Mouse (Mus musculus) midbrain, embryonic 13.5 days (tissue): Measurements from ENCODE around the gene Gramd1c. TPM values are rescaled to one million over a fixed set of nuclear protein-coding genes. Genes with fewer than 3 reads are reported as not detected.

Experiments
- ATAC-seq: fragments of 200-750 bp; cut with Nextera tagmentation; 2 replicates; pipeline ENCODE4 v1.8.0; 2017; ENCODE audit warnings: mild to moderate bottlenecking, moderate TSS enrichment, moderate library complexity
- H3K27ac ChIP-seq: fragments of 300-500 bp; sonication (generic); 2 replicates; pipeline ENCODE4 v1.5.1; 2015; ENCODE audit warnings: inconsistent platforms, mild to moderate bottlenecking, moderate library complexity
- H3K27me3 ChIP-seq: fragments of 300-500 bp; sonication (generic); 2 replicates; pipeline ENCODE4 v1.6.1; 2015; ENCODE audit warnings: mild to moderate bottlenecking, inconsistent platforms
- H3K36me3 ChIP-seq: fragments of 300-500 bp; sonication (generic); 2 replicates; pipeline ENCODE4 v1.6.1; 2015; ENCODE audit warnings: mild to moderate bottlenecking, inconsistent platforms
- H3K4me1 ChIP-seq: fragments of 300-500 bp; sonication (generic); replicated peaks from 2 replicates; pipeline ENCODE4 v1.6.1; 2015; ENCODE audit warnings: inconsistent platforms
- H3K4me2 ChIP-seq: fragments of 300-500 bp; sonication (generic); replicated peaks from 2 replicates; pipeline ENCODE4 v1.6.1; 2015; ENCODE audit warnings: moderate library complexity, mild to moderate bottlenecking, inconsistent platforms
- H3K4me3 ChIP-seq: fragments of 300-500 bp; sonication (generic); replicated peaks from 2 replicates; pipeline ENCODE4 v1.5.1; 2015; ENCODE audit warnings: mild to moderate bottlenecking, inconsistent platforms
- H3K9ac ChIP-seq: fragments of 300-500 bp; sonication (generic); replicated peaks from 2 replicates; pipeline ENCODE4 v1.6.1; 2015; ENCODE audit warnings: mild to moderate bottlenecking, inconsistent platforms
- H3K9me3 ChIP-seq: fragments of 300-500 bp; sonication (generic); 2 replicates; pipeline ENCODE4 v1.6.1; 2016; ENCODE audit warnings: mild to moderate bottlenecking, inconsistent platforms
- WGBS: fragments of 180-500 bp; shearing (Covaris S2); methylation state at CpG from one replicate; pipeline ENCODE4 v1.1.7; 2015; 5-methylcytosine and 5-hydroxymethylcytosine counted together
- microRNA-seq: library from miRNA; unstranded; fragments of <30 nt; microRNA quantifications from one replicate; pipeline ENCODE4, GENCODE M21; 2016
- polyA plus RNA-seq: library from polyadenylated mRNA; unstranded; fragments of >200 nt; fragmentation: Nextera tagmentation; extraction: Ambion mirVana; gene quantifications from 2 replicates; pipeline ENCODE4 v1.2.1, GENCODE M21; 2015

The Gramd1c gene
- polyA plus RNA-seq, 1 experiment from 2014 or later: 2.0 TPM

DNA sequence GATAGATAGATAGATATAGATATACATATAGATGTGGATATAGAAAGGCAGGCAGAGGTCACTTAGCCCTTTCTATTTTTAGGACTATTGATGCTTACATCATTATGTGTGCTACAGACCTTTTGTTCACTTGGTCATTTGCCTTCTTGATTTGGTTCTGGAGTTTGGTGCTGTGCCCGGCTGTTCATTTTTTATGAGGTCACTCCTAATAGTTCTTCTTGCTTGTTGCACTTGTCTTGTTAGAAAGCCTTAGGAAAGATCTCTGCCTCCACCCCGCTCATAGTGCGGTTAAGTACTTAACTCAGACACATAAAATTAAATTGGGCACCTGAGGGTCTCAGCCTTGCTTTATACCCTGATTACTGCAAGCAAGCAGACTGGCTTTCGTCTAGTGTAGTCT, 122.3 kb downstream of the Gramd1c start:
- Histone ChIP-seq H3K27me3 (no peaks in the 10 kb centered on the region), H3K9me3 (no peaks in the 10 kb centered on the region), H3K4me1 (no peaks in the 10 kb centered on the region), H3K9ac (no peak overlapping the region), H3K27ac (no peak overlapping the region), H3K36me3 (no peaks in the 10 kb centered on the region), H3K4me2 (no peak overlapping the region), H3K4me3 (no peak overlapping the region)
- 92% methylated on average over 4 of the region's 4 CpGs for WGBS
- ATAC-seq: no peak

DNA sequence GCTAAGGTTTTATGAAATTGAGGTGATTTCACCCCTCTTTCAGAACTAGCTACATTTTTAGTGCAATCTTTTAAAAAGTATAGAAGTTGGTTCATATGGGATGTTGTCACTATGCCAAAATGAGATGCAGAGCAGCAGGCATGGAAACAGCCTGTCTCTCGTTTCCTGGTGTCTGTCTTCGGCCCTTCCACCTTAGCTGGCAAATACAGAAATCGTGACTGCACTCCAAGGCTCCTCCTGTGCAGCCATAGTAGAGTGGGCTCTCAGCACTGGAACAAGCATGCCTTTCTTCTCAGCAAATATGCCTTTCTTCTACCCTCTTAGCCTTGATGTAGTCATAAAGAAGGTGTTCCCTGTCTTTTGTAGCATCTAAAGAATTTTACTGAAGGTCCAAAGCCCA, 127.3 kb downstream of the Gramd1c start:
- no peak overlapping the region for H3K4me3 ChIP-seq
- H3K9me3 ChIP-seq: no peaks in the 10 kb centered on the region
- WGBS: 89% methylated on average over 3 of the region's 3 CpGs
- no peak overlapping the region for H3K9ac ChIP-seq
- no peaks in the 10 kb centered on the region for H3K4me1 ChIP-seq
- H3K4me2 ChIP-seq: no peak overlapping the region
- no peak overlapping the region for H3K27ac ChIP-seq
- no peak for ATAC-seq
- no peaks in the 10 kb centered on the region for H3K27me3 ChIP-seq
- no peaks in the 10 kb centered on the region for H3K36me3 ChIP-seq

DNA sequence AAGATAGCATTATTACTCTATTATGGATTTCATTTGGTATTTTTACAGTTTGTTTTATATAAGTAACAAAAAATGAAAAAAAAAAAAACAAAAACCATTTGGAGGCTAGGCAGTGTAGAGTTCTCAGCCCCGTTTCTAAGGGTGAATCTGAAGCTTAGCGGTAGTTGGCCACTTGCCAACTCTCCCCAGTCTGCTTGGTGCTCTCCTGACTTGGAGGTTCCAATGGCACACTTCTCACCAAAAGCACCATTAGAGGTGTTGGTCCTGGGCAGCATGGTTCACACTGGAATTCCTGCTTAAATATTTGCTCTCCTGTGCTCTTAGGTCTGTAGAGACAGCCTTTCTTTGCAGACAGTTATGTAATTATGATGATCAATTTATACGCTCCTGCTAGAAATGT, 127.8 kb downstream of the Gramd1c start:
- no peaks in the 10 kb centered on the region for H3K9me3 ChIP-seq
- H3K27ac ChIP-seq: no peak overlapping the region
- H3K27me3 ChIP-seq: no peaks in the 10 kb centered on the region
- 79% methylated on average over 3 of the region's 3 CpGs for WGBS
- H3K4me1 ChIP-seq: no peaks in the 10 kb centered on the region
- H3K4me2 ChIP-seq: no peak overlapping the region
- no peak overlapping the region for H3K9ac ChIP-seq
- ATAC-seq: no peak
- no peaks in the 10 kb centered on the region for H3K36me3 ChIP-seq
- no peak overlapping the region for H3K4me3 ChIP-seq

DNA sequence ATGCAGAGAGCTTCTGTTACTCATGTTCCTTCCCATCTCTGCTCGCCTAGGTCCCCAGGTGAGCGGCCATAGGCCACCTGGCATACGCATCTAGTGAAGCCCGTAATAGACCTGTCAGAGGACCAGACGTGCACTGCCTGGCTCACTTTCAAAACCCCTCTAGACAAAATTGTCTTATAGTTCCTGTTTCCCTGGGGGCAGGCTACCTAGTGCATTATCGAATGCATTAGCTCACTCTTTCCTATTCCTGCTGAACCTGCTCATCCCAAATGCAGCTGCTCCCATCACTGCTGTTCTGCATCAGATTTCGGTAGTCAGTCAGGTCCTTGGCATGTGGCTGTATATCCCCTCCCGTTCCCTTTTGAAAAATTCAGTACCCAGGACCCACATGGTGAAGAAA, 128.3 kb downstream of the Gramd1c start:
- Histone ChIP-seq H3K4me3 (no peak overlapping the region), H3K9ac (no peak overlapping the region), H3K27ac (no peak overlapping the region), H3K4me2 (no peak overlapping the region), H3K4me1 (no peaks in the 10 kb centered on the region), H3K27me3 (no peaks in the 10 kb centered on the region), H3K9me3 (no peaks in the 10 kb centered on the region), H3K36me3 (no peaks in the 10 kb centered on the region)
- ATAC-seq: no peak
- 89% methylated on average over 8 of the region's 8 CpGs for WGBS

DNA sequence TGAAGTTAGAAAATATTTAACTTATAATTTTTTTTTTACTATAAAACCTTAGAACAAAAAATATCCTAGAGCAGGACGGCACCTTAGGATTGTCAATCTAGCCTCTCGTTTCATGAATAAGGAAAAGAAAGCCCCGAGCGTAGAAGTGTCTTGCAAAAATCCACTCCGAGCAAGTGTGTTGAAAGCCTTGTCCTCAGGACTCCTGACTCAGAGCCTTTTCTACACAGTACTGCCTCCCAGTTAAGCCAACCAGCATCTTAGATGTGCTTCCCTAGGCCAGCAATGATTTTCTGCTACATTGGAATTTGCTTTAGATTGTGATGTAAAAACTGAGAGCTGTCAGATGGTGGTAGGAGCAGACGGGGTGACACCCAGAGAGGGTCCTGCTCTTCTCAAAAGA, 130.1 kb downstream of the Gramd1c start:
- H3K27me3 ChIP-seq: no peaks in the 10 kb centered on the region
- H3K4me1 ChIP-seq: no peaks in the 10 kb centered on the region
- H3K4me3 ChIP-seq: no peak overlapping the region
- no peak overlapping the region for H3K4me2 ChIP-seq
- no peaks in the 10 kb centered on the region for H3K36me3 ChIP-seq
- H3K9ac ChIP-seq: no peak overlapping the region
- no peaks in the 10 kb centered on the region for H3K9me3 ChIP-seq
- WGBS: 87% methylated on average over 6 of the region's 6 CpGs
- no peak for ATAC-seq
- no peak overlapping the region for H3K27ac ChIP-seq

DNA sequence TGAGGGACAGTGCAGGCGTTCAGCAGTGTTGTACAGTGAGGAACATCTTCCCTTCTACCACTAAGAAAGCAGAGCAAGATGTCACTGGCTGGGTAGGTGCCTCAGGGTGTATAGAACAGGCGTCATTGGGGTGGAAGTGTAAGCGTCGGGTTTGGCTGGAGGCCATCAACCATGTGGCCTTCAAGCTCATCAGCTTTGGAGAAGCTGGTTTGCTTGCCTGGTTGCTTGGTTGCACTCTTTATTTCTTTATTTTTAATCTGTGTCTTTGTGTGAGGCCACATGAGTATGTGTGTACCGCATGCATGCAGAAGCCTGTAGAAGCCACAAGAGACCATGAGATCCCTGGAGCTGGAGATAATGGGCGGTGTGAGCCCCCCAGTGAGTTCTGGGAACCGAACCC, 130.8 kb downstream of the Gramd1c start:
- no peaks in the 10 kb centered on the region for H3K36me3 ChIP-seq
- no peaks in the 10 kb centered on the region for H3K4me1 ChIP-seq
- H3K9me3 ChIP-seq: no peaks in the 10 kb centered on the region
- H3K4me3 ChIP-seq: no peak overlapping the region
- no peaks in the 10 kb centered on the region for H3K27me3 ChIP-seq
- no peak overlapping the region for H3K9ac ChIP-seq
- H3K4me2 ChIP-seq: no peak overlapping the region
- 87% methylated on average over 7 of the region's 7 CpGs for WGBS
- H3K27ac ChIP-seq: no peak overlapping the region
- no peak for ATAC-seq

- H3K9me3 ChIP-seq: no peaks in the 10 kb centered on the region
- H3K27ac ChIP-seq: no peak overlapping the region
- H3K9ac ChIP-seq: no peak overlapping the region
- no peaks in the 10 kb centered on the region for H3K27me3 ChIP-seq
- no peaks in the 10 kb centered on the region for H3K36me3 ChIP-seq
- H3K4me3 ChIP-seq: no peak overlapping the region
- ATAC-seq: no peak
- H3K4me2 ChIP-seq: no peak overlapping the region
- WGBS: 85% methylated on average over 3 of the region's 3 CpGs
- no peaks in the 10 kb centered on the region for H3K4me1 ChIP-seq
Observed at GRCm38 (mm10) chr16:43931502-43931901, 131.6 kb downstream of the Gramd1c start.

- no peak overlapping the region for H3K4me3 ChIP-seq
- no peaks in the 10 kb centered on the region for H3K36me3 ChIP-seq
- no peaks in the 10 kb centered on the region for H3K4me1 ChIP-seq
- H3K27me3 ChIP-seq: no peaks in the 10 kb centered on the region
- no peak overlapping the region for H3K27ac ChIP-seq
- H3K9ac ChIP-seq: no peak overlapping the region
- ATAC-seq: no peak
- no peak overlapping the region for H3K4me2 ChIP-seq
- no peaks in the 10 kb centered on the region for H3K9me3 ChIP-seq
Observed at GRCm38 (mm10) chr16:43930577-43930976, 132.6 kb downstream of the Gramd1c start.

Small RNAs within 50 kb of the gene (microRNA-seq; reads per million reads assigned to microRNA genes)
- gene Mir3470b: not detected

Other genes starting within 250 kb of the Gramd1c start
- gene Ccdc191, start 173.5 kb downstream of the Gramd1c start, polyA plus RNA-seq: 13.8 and 14.1 TPM in 2 replicates
- gene Qtrt2, start 136.5 kb downstream of the Gramd1c start, polyA plus RNA-seq: 20.3 and 20.4 TPM in 2 replicates
- 1.0 and 1.4 TPM in 2 replicates for gene Zdhhc23, start 83.6 kb downstream of the Gramd1c start, polyA plus RNA-seq
- 84.8 and 88.7 TPM in 2 replicates for gene Atp6v1a, start 76.4 kb upstream of the Gramd1c start, polyA plus RNA-seq
- gene Naa50, start 76.5 kb upstream of the Gramd1c start, polyA plus RNA-seq: 71.2 and 74.9 TPM in 2 replicates
- gene Usf3, start 109.9 kb upstream of the Gramd1c start, polyA plus RNA-seq: 2.7 and 3.4 TPM in 2 replicates